Mouse (Mus musculus) heart, embryonic 14.5 days (tissue): ENCODE results near the gene Mycbp. TPM values are rescaled to one million over a fixed set of nuclear protein-coding genes. Genes with fewer than 3 reads are reported as not detected.
A peak's percentile ranks its signal among the peaks of the same experiment; 100 is the strongest.

Experiments
- ATAC-seq: fragments of 200-750 bp; cut with Nextera tagmentation; 2 replicates; pipeline ENCODE4 v1.8.0; 2017; ENCODE audit warnings: low read depth, moderate TSS enrichment; ENCODE audit not compliant: insufficient number of reproducible peaks, insufficient read depth, low FRiP score
- H3K27ac ChIP-seq, 2 experiments: fragments of 200-500 bp in 1 of 2; fragments of 300-500 bp in 1 of 2; sonication (generic) in 1 of 2; replicated peaks in 1 of 2; 2 replicates each; pipeline ENCODE4 v1.5.1; 2012 to 2014; ENCODE audit warnings: low read depth in 2 of 2, low read length in 2 of 2, control low read depth in 1 of 2, mild to moderate bottlenecking in 1 of 2, mixed read lengths in 1 of 2; ENCODE audit not compliant: control insufficient read depth in 1 of 2, insufficient read depth in 1 of 2
- H3K27me3 ChIP-seq: fragments of 300-500 bp; sonication (generic); 2 replicates; pipeline ENCODE4 v1.6.1; 2014; ENCODE audit warnings: mild to moderate bottlenecking, low read length, control low read depth; ENCODE audit not compliant: control insufficient read depth, insufficient read depth
- H3K36me3 ChIP-seq: fragments of 300-500 bp; sonication (generic); 2 replicates; pipeline ENCODE4 v1.6.1; 2014; ENCODE audit warnings: mild to moderate bottlenecking, control low read depth, low read length, mixed read lengths; ENCODE audit not compliant: control insufficient read depth, insufficient read depth
- H3K4me1 ChIP-seq, 2 experiments: fragments of 200-500 bp in 1 of 2; fragments of 300-500 bp in 1 of 2; sonication (generic) in 1 of 2; 2 replicates each; pipeline ENCODE4 v1.6.1; 2012 to 2014; ENCODE audit warnings: low read length in 2 of 2, control low read depth in 1 of 2, mixed read lengths in 1 of 2; ENCODE audit not compliant: control insufficient read depth in 2 of 2, insufficient read depth in 2 of 2
- H3K4me2 ChIP-seq: fragments of 300-500 bp; sonication (generic); 2 replicates; pipeline ENCODE4 v1.6.1; 2014; ENCODE audit warnings: mild to moderate bottlenecking, low read length
- H3K4me3 ChIP-seq, 2 experiments: fragments of 200-500 bp in 1 of 2; fragments of 300-500 bp in 1 of 2; sonication (generic) in 1 of 2; 2 replicates each; pipeline ENCODE4 v1.5.1; 2012 to 2014; ENCODE audit warnings: low read length in 2 of 2, mild to moderate bottlenecking in 2 of 2, control low read depth in 1 of 2, low read depth in 1 of 2, moderate library complexity in 1 of 2; ENCODE audit not compliant: control insufficient read depth in 1 of 2, insufficient read depth in 1 of 2
- H3K9ac ChIP-seq: fragments of 300-500 bp; sonication (generic); 2 replicates; pipeline ENCODE4 v1.6.1; 2014; ENCODE audit warnings: mild to moderate bottlenecking, low read length
- H3K9me3 ChIP-seq: fragments of 300-500 bp; sonication (generic); 2 replicates; pipeline ENCODE4 v1.6.1; 2016; ENCODE audit warnings: low read length, control low read depth; ENCODE audit not compliant: control insufficient read depth
- WGBS: fragments of 180-500 bp; shearing (Covaris S2); extraction: QIAGEN DNeasy Blood & Tissue Kit; methylation state at CpG from one replicate; pipeline ENCODE4 v1.1.7; 2014; 5-methylcytosine and 5-hydroxymethylcytosine counted together
- polyA plus RNA-seq: library from polyadenylated mRNA; unstranded; fragments of >200 nt; fragmentation: Nextera tagmentation; extraction: Ambion mirVana; gene quantifications from 2 replicates; pipeline ENCODE4 v1.2.1, GENCODE M21; 2014

Gene Mycbp
- polyA plus RNA-seq, 1 experiment from 2014 or later = 57.1 TPM

DNA sequence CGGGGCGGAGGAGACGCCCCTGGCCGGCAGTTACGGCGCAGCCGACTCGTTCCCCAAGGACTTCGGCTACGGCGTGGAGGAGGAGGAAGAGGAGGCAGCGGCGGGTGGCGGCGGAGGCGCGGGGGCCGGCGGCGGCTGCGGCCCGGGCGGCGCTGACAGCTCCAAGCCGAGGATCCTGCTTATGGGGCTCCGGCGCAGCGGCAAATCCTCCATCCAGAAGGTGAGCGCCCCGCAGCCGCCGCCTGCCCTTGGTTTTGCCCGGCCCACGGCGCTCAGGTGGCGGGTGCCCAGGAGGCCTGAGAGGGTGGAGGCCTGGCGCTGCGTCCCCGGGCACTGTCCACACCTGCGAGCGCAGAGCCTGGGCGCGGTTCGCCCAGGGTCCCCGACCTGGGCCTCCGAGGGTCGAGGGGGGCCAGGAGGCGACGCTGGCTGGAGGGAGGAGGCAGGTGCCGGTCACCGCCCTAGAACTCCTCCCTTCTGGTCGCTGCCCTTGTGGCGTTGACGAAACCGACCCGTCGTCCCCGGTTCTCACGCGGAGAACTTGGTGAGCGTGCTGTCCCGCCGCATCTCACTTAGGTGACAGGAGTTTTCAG is 13.0 kb downstream of the Mycbp start, which contains the start of gene 4930535I16Rik:
Gene 4930535I16Rik, minus strand, starts transcription at position 475 of the 593 bp plus-strand sequence.
- WGBS = under 1% methylated on average over 53 of the region's 63 CpGs
- Histone ChIP-seq H3K36me3 (peaks cover 41% of the 10 kb centered on the region), H3K27me3 (no peaks in the 10 kb centered on the region)

DNA sequence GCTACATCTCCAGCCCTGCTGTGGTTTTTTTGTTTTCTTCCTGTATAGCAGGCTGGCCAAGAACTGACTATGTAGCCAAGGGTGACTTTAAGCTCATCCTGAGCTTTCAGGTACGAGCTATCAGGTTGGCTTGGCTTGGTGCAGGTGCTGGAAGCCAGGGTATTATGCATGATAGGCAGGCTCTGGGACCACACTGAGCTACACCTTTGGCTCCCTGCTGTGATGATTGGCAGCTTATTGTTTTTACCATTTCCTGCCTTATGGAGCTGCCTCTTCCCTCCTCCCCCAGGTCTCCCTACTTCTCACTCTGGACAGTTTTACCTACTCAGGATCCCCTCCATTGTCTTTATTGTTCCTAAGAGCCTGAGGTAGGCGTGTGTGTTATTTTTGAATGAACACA is 14.2 kb downstream of the Mycbp start:
- H3K27ac ChIP-seq = no peak overlapping the region
- H3K9ac ChIP-seq = peak overlapping the region; percentile 95
- peak overlapping the region in 1 of 2 experiments; percentile 98; a peak in 3 of 4 replicates for H3K4me3 ChIP-seq
- H3K27me3 ChIP-seq = no peaks in the 10 kb centered on the region
- H3K4me2 ChIP-seq = peak overlapping the region; percentile 81
- H3K4me1 ChIP-seq = peaks cover 6 to 22% of the 10 kb centered on the region in 2 experiments
- peaks cover 42% of the 10 kb centered on the region for H3K36me3 ChIP-seq
- H3K9me3 ChIP-seq = no peaks in the 10 kb centered on the region
- 67% methylated on average over 2 of the region's 2 CpGs for WGBS
- ATAC-seq = no peak

More for the DNA sequence above, 13.0 kb downstream of the Mycbp start, which contains the start of gene 4930535I16Rik:
- H3K4me1 ChIP-seq = peaks cover 6 to 22% of the 10 kb centered on the region in 2 experiments
- H3K9ac ChIP-seq = peak within 1 kb of the TSS; percentile 95
- H3K4me2 ChIP-seq = peak within 1 kb of the TSS; percentile 82
- H3K4me3 ChIP-seq = peak within 1 kb of the TSS; percentile 95 to 98
- ATAC-seq = peak; percentile 46
- no peaks in the 10 kb centered on the region for H3K9me3 ChIP-seq
- peak within 1 kb of the TSS; percentile 76 to 87 for H3K27ac ChIP-seq

DNA sequence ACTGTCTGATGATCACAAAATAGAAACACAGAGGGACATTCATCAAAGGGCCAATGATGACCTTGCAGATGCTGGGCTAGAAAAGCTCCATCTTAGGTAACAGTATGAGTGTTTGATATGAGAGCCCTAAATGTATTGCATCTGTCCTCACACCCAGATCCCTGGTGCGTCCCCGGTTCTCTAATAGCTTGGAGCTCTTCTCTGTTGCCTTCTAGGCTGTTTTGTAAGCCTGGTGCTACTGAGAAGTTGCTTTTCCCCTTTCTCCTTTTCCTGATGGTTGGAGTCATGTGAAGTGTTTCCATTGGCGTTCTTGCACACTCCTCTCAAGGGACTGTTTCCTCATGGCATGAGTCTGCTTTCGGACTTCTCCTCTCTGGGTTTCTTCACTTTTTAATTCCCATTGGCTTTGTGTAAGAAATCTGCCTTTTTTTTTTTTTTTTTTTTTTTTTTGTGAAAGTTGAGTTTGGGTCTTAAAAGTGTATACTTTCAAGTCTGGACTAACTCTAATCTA is 16.5 kb downstream of the Mycbp start:
- H3K4me1 ChIP-seq = peaks cover 6 to 18% of the 10 kb centered on the region in 2 experiments
- no peak overlapping the region for H3K9ac ChIP-seq
- H3K27ac ChIP-seq = no peak overlapping the region
- no peak overlapping the region for H3K4me2 ChIP-seq
- no peak overlapping the region for H3K4me3 ChIP-seq
- no peaks in the 10 kb centered on the region for H3K27me3 ChIP-seq
- WGBS = 89% methylated on average over 4 of the region's 4 CpGs
- no peak for ATAC-seq
- H3K9me3 ChIP-seq = no peaks in the 10 kb centered on the region
- peaks cover 64% of the 10 kb centered on the region for H3K36me3 ChIP-seq

DNA sequence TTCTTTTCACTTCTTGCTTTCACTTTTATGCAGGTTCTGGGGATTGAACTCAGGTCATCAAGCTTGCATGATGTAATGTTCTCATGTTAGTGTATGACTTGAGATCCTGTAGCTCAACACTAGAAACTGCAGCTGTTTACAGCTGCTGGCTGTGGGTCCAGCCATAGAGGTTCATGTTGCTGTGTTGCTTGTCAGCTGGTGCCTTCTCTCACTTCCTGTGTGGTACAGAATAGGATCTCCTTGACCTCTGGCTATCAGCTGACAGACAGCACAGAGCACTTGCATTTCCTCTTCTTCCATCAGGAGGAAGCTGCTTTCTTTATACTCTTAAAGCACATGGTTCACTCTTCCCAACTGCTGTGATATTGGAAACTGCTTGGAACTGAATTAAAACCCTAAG is 23.3 kb downstream of the Mycbp start:
- Histone ChIP-seq H3K4me2 (no peak overlapping the region), H3K9me3 (no peaks in the 10 kb centered on the region), H3K27ac (no peak overlapping the region), H3K27me3 (no peaks in the 10 kb centered on the region), H3K4me1 (no peaks in the 10 kb centered on the region), H3K4me3 (no peak overlapping the region), H3K36me3 (peaks cover 100% of the 10 kb centered on the region), H3K9ac (no peak overlapping the region)
- ATAC-seq = no peak

DNA sequence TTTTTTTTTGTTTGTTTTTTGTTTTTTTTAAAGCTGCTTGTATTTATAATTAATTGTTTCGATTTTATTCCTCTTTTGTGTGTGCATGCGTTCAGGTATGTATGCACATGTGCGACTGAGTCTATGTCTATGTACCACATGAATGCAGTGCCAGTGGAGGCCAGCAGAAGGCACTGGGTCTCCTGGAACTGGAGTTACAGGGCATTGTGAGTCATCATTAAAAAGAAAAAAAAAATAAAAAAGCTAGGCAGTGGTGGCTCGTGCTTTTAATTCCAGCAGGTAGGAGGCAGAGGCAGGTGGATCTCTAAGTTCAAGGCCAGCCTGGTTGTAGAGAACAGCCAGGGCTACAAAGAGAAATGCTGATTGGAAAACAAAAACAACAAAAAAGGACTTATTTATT is 25.4 kb downstream of the Mycbp start:
- WGBS = 93% methylated on average over 4 of the region's 4 CpGs
- no peak overlapping the region for H3K4me3 ChIP-seq
- H3K27me3 ChIP-seq = no peaks in the 10 kb centered on the region
- H3K9me3 ChIP-seq = no peaks in the 10 kb centered on the region
- no peak overlapping the region for H3K9ac ChIP-seq
- no peak overlapping the region for H3K4me2 ChIP-seq
- no peak for ATAC-seq
- no peaks in the 10 kb centered on the region for H3K4me1 ChIP-seq
- H3K36me3 ChIP-seq = peaks cover 96% of the 10 kb centered on the region
- H3K27ac ChIP-seq = no peak overlapping the region

DNA sequence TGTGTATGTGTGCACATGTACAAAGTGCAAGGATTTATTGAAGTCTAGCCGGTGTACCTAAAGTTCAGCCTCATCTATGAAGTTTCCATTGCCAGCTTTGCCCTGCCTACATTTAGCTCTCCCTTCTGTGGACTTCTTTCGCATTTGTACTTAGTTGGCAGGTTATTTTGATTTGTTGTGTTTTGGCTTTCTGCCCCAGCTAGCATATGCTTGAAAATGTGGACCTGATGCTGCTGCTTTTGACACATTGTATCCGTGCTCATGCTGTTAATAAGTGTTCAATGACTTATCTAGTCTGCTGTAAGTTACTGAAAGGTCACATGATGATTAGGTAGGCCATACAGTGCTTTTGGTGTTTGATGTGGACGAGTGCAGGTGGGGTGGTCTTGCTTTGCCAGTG is 29.7 kb downstream of the Mycbp start:
- Histone ChIP-seq H3K4me3 (no peak overlapping the region), H3K4me2 (no peak overlapping the region), H3K27ac (no peak overlapping the region), H3K9ac (no peak overlapping the region), H3K4me1 (no peaks in the 10 kb centered on the region), H3K27me3 (no peaks in the 10 kb centered on the region), H3K36me3 (peaks cover 78% of the 10 kb centered on the region), H3K9me3 (no peaks in the 10 kb centered on the region)
- ATAC-seq = no peak
- WGBS = 92% methylated on average over 4 of the region's 4 CpGs

DNA sequence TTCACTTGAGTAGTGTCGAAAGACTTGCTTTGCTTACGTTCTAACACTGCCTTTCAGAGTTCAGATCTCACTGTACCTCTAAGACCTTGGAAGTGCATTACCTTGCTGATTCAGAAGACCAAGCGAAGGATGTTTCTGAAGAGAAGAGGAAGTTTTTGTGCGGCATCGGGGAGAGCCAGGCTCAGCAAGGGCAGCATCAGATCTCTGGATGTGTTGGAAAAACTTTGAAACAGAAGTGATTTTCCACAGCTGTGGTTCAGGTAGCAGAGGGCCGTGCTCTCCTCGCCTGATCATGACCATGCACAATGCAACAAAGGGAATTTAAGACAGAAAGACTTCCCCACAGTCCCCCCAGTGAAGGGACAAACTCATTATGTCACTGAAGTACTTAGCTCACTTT is 31.4 kb downstream of the Mycbp start:
- Histone ChIP-seq H3K36me3 (peaks cover 60% of the 10 kb centered on the region), H3K4me1 (no peaks in the 10 kb centered on the region), H3K9me3 (no peaks in the 10 kb centered on the region), H3K4me2 (no peak overlapping the region), H3K4me3 (no peak overlapping the region), H3K9ac (no peak overlapping the region), H3K27me3 (no peaks in the 10 kb centered on the region), H3K27ac (no peak overlapping the region)
- WGBS = 85% methylated on average over 7 of the region's 7 CpGs
- no peak for ATAC-seq

DNA sequence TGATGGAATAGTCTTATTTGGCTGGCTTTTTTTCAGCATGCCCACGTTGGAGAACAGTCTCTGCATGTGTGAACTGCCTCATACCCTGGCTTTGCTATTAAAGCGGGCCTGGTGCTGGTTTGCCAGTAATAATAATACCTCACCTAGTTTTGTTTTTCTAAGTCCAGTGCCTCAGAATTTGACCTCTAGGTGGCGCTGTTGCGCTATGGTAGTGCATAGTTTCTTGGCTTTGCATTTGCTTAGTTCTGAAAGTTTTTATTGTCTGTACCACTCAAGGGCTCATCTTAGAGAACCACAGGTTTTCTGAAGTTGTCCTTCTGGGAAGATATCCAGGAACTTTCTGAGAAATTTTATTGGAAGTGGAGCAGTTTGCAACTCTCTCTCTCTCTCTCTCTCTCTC is 35.2 kb downstream of the Mycbp start:
- WGBS = 5% methylated on average over 4 of the region's 4 CpGs
- ATAC-seq = no peak
- no peaks in the 10 kb centered on the region for H3K4me1 ChIP-seq

More for the DNA sequence above, 35.2 kb downstream of the Mycbp start:
- Histone ChIP-seq H3K4me3 (no peak overlapping the region), H3K9ac (no peak overlapping the region), H3K9me3 (no peaks in the 10 kb centered on the region), H3K27ac (no peak overlapping the region), H3K4me2 (no peak overlapping the region), H3K36me3 (peaks cover 25% of the 10 kb centered on the region), H3K27me3 (no peaks in the 10 kb centered on the region)
